Mouse (Mus musculus) duodenum, adult 2 months (tissue): ENCODE measurements around the gene Urm1. TPM values are rescaled to one million over a fixed set of nuclear protein-coding genes. Genes with fewer than 3 reads are reported as not detected.

Source experiments
- polyA plus RNA-seq: library from polyadenylated mRNA; depleted of rRNA; stranded (reverse); fragments of >200 nt; gene quantifications from 2 replicates; pipeline ENCODE4 v1.2.3, GENCODE M21; 2012; ENCODE audit warnings: low replicate concordance; rRNA removed

Urm1 gene
- 51.0 and 51.8 TPM in 2 replicates for polyA plus RNA-seq

GRCm38 (mm10) chr2:29820025-29820817 is at the start of gene Urm1:
TSS of gene Urm1 (plus strand) at chr2:29820075.

GRCm38 (mm10) chr2:29787104-29787917 is 32.6 kb upstream of the Urm1 start, which contains the start of gene Coq4:
TSS of gene Coq4 (plus strand) at chr2:29787493.

GRCm38 (mm10) chr2:29787937-29788681 is 31.8 kb upstream of the Urm1 start, which contains the start of gene Trub2:
TSS of gene Trub2 (minus strand) at chr2:29788502.

GRCm38 (mm10) chr2:29802075-29802826 is 17.6 kb upstream of the Urm1 start, which contains the start of gene Slc27a4:
TSS of gene Slc27a4 (plus strand) at chr2:29802634.

GRCm38 (mm10) chr2:29868949-29869645 is 49.2 kb downstream of the Urm1 start, which contains the start of gene Cercam:
TSS of gene Cercam (plus strand) at chr2:29869164.

GRCm38 (mm10) chr2:29889066-29889944 is 69.4 kb downstream of the Urm1 start, which contains the start of gene Odf2:
TSS of gene Odf2 (plus strand) at chr2:29889221.

Other genes with a start within 250 kb of the Urm1 start
- gene Rapgef1, start 200.4 kb upstream of the Urm1 start, polyA plus RNA-seq = 19.4 and 22.6 TPM in 2 replicates
- gene Gm13420, start 68.4 kb upstream of the Urm1 start, polyA plus RNA-seq = 0.70 and 2.1 TPM in 2 replicates
- not detected in 2 replicates for gene Gm13547, start 60.8 kb upstream of the Urm1 start, polyA plus RNA-seq
- gene Coq4, start 32.6 kb upstream of the Urm1 start, polyA plus RNA-seq = 192 and 202 TPM in 2 replicates
- 21.0 and 31.9 TPM in 2 replicates for gene Trub2, start 31.6 kb upstream of the Urm1 start, polyA plus RNA-seq
- gene Slc27a4, start 17.4 kb upstream of the Urm1 start, polyA plus RNA-seq = 251 and 1,003 TPM in 2 replicates
- gene Cercam, start 49.1 kb downstream of the Urm1 start, polyA plus RNA-seq = 3.5 and 5.8 TPM in 2 replicates
- gene Odf2, start 69.1 kb downstream of the Urm1 start, polyA plus RNA-seq = 9.2 and 13.0 TPM in 2 replicates
- gene Gle1, start 115.4 kb downstream of the Urm1 start, polyA plus RNA-seq = 5.0 and 6.3 TPM in 2 replicates
- 69.7 and 87.6 TPM in 2 replicates for gene Sptan1, start 145.5 kb downstream of the Urm1 start, polyA plus RNA-seq
- 9.6 and 10.9 TPM in 2 replicates for gene Wdr34, start 228.8 kb downstream of the Urm1 start, polyA plus RNA-seq
- gene Set, start 237.3 kb downstream of the Urm1 start, polyA plus RNA-seq = 38.4 and 44.9 TPM in 2 replicates